Mouse (Mus musculus) CD4-positive, CD25-positive, alpha-beta regulatory T cell, adult 2 months (primary cell): ENCODE measurements around the gene Klhl21.
A peak's percentile ranks its signal among the peaks of the same experiment; 100 is the strongest.

ENCODE experiments used
- DNase-seq: peaks from one replicate; pipeline ENCODE4 v3.0.0-alpha.2; 2012; ENCODE audit warnings: low read depth, low spot score

Klhl21 gene

DNA sequence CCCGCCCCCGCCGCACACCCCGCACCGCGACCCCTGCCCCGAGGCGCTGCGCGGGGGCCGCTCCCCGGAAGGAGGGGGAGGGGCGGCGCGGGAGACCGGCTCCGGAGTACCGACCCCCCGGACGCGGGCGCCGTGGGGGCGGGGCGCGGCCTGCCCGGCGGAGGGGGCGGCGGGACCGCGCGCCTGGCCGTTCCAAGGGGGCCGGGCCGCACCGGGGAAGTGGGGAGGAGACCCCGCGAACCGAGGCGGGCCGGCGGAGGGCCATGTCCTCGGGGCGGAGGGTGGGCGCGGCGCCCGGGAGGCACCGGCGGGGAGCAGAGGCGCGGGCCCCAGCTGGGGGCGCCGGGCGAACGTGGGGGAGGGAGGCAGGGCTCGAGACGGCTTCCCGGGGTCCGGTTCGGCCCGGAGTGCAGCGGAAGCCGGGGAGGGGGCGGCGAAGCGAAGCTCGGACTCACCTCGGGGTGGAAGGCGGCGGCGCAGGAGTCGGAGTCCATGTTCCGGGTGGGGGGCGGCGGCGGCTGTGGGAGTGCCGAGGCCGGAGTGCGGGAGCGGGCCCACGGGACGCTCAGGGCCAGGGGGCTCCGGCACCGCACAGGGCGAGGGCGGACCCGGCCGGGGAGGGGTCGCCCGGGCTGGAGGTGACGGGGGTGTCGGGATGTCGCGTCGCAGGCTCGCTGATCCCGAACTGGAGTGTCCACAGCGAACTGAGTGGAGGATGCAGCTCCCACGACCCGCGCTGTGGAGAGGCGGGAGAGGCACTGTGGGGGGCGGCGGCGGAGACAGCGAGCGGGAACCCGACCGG lies 13.0 kb upstream of the Klhl21 start:
- DNase-seq = no peak

DNA sequence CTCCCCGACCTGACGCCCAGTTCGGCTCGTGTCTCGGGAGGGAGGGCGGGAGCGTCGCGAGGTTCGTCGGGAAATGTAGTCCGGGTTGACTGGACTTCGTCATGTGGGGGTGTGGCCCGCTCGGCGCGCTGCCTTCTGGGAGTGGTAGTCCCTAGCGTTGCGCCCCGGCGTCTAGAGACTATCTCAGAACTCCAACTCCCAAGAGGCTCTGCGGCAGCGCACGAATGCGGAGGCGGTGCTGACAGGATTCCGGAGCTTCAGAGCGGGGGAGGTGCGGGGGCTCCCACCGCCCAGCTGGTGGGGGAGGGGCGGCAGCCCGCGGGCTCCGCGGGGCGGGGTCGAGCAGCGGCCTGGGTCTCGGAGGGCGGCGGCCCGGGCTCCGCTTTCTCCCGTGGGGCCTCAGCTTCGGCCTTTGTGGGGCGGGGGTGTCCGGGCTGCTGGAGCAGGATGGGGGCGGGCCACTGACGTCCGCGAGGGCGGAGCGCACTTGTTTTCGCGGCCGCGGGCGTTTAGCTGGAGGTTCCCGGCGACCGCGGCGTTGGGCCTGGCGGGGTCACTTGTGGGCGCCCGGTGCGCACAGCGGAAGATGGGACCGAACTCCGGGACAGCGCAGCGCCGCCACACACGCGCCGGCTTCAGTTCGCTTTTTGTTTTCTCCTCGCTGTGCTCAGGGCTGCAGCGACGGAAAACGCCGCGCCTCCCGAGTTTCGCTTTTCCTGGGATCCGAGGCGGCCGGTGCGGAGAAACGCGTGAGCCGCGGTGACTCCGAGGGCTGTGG lies 12.2 kb upstream of the Klhl21 start, which contains the start of gene Phf13:
Gene Phf13, minus strand, starts transcription at position 86 of the 778 bp plus-strand sequence.
- peak; percentile 99 for DNase-seq

DNA sequence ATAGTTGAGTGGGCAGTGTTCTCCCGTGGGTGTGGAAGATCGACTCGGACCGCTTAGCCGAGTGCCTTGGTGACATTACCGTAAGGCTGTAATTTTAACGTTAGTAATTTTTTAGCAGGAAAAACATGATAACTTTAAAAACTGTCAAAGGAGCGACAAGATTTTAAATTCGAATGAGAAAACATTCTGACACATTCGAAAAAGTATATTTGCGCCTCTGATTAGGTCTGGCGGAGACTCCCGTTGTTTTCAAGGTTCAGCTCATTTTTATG lies 11.7 kb upstream of the Klhl21 start:
- DNase-seq = no peak

DNA sequence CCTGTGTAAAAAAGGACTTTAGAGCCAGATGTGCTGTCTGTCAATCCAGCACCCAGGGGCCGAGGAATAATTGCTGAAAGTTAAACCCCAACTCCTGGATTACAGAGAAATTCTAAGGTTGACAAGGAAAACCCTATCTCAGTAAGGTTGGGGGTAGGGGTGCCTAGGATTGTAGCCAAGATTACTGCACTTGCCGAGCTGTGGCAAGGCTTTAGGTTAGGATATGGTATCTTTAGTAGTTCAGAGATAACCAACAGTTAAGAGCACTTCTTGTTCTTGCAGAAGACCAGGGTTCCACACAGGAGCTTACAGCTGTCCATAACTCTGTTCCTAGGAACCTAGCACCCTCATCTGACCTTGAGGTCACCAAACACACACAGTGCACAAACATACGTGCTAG lies 10.9 kb upstream of the Klhl21 start:
- no peak for DNase-seq

DNA sequence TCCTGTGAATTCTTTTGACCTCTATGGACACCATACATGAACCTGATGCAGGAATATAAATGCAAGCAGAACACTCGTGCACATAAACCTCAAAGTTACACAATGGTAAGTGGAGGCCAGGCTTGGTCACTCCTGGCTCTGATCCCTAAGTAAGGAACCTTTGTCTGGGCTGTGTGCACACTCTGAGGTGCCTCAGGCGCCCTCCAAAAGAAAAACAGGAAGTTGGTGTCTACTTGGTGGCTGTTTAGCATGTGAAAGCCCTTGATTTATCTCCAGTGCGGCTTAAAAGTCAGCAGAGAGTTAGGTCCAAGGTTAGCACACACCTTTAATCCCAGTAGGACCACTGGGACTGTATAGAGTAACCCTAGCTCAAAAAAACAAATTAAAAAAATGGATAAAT lies 9.1 kb upstream of the Klhl21 start:
- DNase-seq = no peak

DNA sequence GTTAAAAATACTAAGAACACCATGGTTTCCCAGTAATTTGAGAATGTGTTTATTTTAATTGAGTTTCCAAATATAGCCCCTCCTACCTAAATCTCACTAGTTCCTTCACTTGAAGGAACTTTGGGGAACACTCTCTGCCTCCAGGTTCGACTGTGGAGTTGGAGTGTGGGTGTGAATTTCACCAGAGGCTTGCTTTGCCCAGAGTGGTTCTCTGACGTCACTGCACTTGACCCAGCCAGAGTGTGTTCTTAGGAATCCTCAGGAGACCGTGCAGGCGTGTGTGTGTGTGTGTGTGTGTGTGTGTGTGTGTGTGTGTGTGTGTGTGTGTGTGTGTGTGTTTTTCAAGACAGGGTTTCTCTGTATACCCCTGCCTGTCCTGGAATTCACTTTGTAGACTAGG lies 7.7 kb upstream of the Klhl21 start:
- DNase-seq = no peak

DNA sequence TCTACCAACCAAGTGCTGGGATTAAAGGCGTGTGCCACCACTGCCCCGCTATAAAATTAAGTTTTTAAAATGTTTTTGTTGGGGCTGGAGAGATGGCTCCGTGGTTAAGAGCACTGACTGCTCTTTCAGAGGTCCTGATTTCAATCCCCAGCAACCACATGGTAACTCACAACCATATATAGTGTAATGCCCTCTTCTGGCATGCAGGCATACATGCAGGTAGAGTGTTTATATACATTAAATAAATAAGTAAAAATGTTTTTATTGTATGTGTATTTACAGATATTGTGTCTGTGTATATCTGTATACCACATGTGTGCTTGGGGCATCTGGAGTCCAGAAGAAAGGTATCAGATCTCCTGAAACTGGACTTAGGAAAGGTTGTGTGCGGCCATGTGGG lies 7.3 kb upstream of the Klhl21 start:
- no peak for DNase-seq

DNA sequence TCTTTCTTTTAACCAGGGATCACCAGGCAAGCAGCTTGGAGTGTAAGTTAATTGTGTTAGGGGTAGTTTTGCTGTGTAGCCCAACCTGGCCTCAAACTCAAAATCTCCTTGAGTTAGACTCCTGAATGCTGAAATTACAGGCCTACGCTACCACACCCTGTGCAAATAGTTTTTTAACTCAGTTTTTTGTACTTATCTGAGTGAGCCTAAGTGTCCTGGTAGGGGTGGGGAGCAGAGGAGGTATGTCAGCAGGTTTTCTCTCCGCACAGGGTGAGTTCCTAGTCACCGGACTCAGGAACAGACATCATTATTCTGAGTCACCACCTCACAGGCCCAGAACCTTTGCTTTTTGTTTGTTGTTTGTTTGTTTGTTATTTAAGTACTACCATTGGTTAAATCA lies 6.5 kb upstream of the Klhl21 start:
- DNase-seq = no peak

DNA sequence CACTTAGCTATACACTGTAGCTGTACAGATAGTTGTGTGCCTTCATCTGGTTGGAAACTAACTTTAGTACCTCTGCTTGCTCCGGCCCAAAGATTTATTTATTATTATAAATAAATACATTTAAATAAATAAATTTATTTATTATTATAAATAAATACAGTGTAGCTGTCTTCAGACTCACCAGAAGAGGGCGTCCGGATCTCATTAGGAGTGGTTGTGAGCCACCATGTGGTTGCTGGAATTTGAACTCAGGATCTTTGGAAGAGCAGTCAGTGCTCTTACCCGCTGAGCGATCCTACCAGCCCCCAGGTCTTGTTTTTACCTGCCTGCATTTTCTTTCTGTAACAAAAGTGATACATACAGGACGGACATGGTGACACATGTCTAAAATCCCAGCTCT lies 2.5 kb upstream of the Klhl21 start:
- peak; percentile 65 for DNase-seq

DNA sequence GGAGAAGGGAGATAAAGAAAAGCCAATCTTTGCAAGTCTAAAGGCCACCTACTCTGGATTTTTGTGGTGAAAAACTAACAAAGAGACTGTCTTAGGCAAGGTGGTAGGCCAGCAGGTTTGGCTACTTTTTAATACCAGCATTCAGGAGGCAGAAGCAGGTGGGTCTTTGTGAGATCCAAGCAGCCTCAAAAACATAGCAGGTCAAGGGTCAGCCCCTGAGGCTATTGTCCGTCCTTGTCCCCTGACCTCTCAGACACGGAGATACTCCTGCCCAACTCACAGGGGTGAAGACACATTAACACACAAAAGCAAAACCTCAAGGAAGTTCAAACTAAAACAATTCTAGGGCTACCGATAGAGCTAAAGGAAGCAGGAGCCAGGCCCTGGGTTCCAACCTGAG lies 1.8 kb upstream of the Klhl21 start:
- no peak for DNase-seq

DNA sequence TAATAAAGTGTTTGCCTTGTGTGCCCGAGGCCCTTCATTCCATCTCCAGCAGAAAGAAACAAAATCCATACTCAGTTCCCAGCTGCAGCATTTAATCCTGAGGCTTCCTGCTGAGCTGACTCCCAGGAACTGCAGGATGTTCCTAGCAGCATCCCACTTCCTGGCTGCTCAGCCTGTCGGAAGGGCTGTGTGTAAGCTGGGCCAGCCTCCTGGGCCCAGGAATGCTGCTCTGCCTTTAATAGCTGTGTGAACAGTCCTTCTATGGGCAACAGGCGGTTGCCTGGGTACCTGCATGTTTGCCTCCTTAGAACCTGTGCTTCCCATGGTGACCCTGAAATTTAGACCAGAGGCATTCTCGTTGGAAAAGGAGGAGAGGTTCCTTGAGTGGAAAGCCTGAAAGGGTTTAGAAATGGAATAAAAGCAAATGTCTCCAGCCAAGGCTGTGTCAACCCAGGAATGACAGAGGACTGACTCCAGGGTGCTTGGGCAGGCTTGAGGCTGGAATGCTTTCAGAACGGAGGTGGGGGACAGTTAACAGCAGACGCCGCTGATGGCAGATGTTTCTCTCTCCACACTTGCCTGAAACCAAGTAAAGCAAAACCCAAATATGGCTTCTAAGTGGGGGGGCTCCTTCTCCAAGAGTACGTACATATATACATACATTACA lies 989 bp upstream of the Klhl21 start:
- no peak for DNase-seq

DNA sequence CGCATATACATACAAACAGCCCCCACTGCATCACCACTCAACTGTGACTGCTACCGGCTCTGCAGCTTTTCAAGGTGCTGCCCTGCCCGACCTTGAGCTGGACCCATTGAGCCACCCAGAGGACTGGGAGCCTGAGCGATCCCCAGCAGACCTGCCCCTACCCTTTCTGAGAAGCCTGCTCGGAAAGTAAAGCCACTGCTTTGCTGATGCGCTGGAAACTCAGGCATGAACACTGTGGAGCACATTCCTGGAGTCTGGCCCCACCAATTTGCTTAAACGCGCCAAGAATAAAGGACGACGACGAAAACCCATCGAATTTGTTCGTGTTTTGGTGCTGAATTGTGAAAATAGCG lies 479 bp upstream of the Klhl21 start:
- peak; percentile 27 for DNase-seq

DNA sequence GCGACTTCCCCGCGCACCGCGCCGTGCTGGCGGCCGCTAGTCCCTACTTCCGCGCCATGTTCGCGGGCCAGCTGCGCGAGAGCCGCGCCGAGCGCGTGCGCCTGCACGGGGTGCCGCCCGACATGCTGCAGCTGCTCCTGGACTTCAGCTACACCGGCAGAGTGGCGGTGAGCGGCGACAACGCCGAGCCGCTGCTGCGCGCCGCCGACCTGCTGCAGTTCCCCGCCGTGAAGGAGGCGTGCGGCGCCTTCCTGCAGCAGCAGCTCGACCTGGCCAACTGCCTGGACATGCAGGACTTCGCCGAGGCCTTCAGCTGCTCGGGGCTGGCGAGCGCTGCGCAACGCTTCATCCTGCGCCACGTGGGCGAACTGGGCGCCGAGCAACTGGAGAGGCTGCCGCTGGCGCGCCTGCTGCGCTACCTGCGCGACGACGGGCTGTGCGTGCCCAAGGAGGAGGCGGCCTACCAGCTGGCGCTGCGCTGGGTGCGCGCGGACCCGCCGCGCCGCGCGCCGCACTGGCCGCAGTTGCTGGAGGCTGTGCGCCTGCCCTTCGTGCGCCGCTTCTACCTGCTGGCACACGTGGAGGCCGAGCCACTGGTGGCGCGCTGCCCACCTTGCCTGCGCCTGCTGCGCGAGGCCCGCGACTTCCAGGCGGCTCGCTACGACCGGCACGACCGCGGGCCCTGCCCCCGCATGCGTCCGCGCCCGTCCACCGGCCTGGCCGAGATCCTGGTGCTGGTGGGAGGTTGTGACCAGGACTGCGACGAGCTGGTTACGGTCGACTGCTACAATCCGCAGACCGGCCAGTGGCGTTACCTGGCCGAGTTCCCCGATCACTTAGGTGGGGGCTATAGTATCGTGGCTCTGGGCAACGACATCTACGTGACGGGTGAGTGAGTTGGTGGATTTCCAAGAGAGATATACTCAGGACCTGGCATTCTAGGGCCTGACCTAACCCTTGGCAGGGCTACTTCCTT lies 761 bp downstream of the Klhl21 start:
- DNase-seq = peak; percentile 77

DNA sequence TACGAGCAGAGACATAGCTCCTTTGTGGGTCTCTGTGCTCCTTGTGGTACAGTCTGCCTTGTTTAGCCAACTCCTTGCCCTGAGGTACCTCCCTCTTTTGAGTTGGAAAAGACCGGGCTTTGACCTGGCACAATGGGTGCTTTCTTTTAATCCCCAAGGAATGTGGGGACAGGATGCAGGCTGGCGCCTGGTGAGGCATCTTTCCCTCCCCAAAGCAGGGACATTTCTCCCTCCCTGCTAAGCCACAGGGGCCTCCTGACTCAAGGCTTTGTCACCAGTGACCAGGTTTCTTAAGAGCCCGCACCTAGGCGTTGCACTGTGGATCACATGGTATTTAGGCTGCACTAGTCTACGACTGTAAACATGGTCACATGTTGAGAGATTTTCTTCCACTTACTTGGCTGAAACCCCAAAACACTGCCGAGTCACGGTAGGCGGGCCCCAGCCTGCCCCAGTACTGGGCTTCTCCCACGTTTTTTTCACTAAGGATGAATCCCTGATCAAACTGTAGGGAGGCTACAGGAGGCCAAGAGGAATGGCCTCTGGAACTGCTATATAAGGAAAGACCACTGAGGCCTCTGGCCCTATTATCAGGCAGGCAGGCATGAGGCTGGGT lies 1.6 kb downstream of the Klhl21 start:
- DNase-seq = peak; percentile 49

DNA sequence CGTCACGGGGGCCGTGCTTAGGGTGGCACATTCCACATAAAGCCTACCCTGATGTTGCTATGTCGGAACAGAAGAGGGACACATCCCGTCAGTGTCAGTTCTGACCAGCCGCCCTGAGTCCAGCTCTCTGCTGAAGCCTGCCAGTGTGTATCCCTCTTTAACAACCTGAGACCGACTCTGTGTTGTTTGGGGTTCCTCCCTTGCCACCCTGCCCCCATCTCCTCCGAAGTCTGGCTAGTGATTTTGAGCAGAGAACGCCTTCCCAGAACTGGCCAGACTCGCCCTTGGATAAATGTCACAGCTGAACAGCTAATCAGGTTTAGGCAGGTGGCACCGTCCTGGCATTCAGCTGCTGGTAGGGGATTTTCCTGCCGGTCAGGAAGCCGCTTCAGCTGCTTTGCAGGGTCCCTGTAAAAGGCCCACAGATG lies 2.1 kb downstream of the Klhl21 start:
- no peak for DNase-seq

DNA sequence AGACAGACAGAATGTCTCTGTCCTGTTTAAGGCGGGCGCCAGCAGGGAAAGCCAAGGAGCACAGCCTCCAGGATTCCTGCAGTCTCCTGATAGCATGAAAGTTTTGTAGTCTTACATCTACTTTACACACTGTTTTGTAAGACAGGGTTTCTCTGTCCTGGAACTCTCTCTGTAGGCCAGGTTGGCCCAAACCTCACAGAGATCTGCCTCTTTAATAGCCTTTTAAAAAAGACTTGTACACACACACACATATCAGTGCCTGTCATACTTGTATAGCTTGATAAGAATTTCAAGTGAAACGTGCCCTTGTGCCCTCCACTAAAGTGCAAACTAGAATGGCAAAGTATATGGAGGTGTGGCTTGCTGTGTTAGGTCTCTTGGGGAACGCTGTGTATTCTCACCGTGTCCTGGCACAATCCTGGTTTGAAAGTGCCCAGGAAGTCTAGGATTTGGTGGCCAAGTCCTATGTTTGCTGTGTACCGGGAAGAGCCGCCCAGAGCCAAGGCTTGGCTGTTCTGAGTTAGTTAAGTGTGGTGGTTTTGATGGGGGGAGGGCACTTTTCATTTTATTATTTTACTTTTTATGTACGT lies 2.7 kb downstream of the Klhl21 start:
- DNase-seq = no peak

DNA sequence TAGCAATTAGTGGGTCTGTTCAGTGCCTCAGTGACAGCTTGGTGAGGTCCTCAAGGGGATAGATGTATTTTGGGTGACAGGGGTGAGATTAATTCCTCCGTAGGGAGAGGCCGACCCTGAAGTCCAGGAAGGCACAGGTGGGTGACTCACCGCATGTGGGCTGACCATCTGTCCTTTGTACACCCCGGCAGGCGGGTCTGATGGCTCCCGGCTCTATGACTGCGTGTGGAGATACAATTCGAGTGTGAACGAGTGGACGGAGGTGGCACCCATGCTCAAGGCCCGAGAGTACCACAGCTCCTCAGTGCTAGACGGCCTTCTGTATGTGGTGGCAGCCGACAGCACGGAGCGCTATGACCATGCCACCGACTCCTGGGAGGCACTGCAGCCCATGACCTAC lies 3.5 kb downstream of the Klhl21 start:
- DNase-seq = no peak

DNA sequence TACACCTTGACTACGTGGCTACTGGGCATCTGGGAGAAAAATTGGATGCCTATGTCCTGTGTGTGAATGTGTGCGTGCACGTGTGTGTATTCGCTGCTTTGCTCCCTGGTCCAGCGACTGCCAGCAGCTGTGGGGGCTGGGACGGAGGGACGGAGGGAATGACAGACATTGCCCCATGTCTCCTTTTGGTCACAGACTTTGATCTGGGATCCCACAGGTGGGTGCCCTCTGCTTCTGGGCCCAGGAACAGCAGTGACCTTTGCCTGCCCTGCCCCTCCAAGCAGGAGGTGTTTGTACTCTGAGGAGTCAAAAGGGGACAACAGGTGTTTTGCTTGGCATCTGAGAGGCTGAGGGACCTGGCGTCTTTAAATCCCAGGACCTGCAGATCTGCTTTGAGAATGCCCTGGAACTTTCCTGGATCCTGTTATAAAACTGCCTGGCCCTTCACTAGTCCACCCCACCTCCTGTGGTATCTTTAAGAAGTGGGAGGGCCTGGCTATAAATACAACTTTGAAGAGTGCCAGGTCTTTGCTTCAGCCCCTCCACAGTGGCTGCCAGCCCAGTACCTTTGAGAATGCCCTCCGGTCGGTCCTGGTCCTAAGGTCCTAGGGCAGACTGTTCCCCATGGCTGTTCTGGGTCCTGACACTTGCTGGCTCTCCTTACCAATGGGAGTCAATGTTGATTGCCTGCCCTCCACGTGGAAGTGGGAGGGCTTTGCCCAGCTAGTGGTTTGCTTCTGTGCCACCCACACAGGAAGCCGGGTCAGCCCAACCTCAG lies 4.6 kb downstream of the Klhl21 start:
- DNase-seq = no peak

DNA sequence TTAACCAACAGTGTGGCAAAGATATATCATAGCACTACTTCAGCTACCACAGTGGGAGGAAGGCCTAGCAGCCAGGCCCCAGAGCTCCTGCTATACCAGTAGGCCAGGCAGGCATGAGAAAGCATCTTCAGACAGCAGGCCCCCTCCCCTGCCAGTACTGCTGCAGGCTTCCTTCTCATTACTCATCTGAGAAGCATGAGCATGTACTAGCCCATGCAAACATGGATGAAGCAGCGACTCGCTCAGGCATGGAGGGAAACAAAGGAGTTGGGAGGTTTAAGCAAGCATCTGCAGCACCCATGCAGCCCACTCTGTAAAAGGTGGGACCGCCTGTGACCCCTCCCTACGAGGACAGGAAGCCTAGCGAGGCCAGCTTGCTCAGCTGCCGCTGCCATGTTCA lies 10.5 kb downstream of the Klhl21 start:
- DNase-seq = no peak

DNA sequence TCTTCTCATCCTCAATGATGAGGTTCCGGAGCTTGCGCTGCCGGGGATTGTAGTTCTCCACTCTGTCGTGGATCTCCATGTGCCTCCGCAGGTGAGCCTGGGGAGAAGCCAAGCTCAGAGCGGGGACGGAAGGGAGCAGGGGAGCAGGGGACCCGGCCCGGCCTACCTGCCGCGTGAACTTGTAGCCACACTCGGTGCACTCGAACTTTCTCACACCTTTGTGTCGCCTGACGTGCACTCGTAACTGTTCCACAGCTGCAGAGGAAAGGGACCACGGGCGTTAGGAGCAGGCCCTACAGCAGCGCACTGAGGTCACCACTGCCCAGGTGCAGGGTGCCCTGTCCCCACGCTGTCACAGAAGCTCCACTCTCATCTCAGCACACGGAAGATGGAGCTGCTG lies 11.4 kb downstream of the Klhl21 start:
- no peak for DNase-seq
